In the genomic region with DNA sequence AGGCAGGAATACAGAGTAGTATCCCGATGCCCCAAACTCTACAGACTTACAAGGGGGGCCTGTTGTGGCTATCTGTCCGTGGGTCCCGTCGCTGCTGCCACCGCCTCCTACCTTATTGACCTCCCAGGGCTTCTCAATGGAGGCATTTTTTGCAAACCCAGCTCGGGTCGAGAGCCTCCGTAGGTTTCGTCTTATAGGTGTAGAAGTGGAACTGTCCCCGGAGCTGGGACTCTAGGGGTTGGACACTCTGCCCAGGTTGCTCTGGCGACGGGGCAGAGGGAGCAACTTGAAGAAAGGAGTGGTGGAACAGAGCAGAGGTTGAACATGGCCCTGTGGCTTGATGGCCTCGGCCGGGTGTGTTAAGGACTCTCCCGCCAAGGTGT, we compare ENCODE assay signal across 9 mouse cellular contexts. TPM values are rescaled to one million over a fixed set of nuclear protein-coding genes. Genes with fewer than 3 reads are reported as not detected.
A peak's percentile ranks its signal among the peaks of the same experiment; 100 is the strongest.
DNase-seq lines count a peak whose midpoint lies in the region; ATAC-seq and TF ChIP-seq lines count a peak whose summit lies in the region.
"Had no signal": no experiment of that assay in that cellular context is flagged by ENCODE, and none has a peak within 500 bp of the region (broad histone marks: within the 10 kb centered on the region; RNA-seq: fewer than 3 reads in every experiment).

No protein-coding gene starts in this region.

- 11% methylated on average over 15 of the region's 15 CpGs for WGBS in heart, embryonic 16.5 days
- WGBS in heart, adult 2 months: 19% methylated on average over 15 of the region's 15 CpGs
- 11% methylated on average over 15 of the region's 15 CpGs for WGBS in embryonic facial prominence, embryonic 14.5 days
- WGBS in intestine, embryonic 14.5 days: 11% methylated on average over 15 of the region's 15 CpGs
- 14% methylated on average over 15 of the region's 15 CpGs for WGBS in midbrain, postnatal 0 days

- no peak for TF ChIP-seq CTCF in heart, adult 2 months (IDR thresholded peaks at IDR 0.05)
- TF ChIP-seq CTCF in midbrain, postnatal 0 days (IDR thresholded peaks at IDR 0.05): no peak

- H3K27ac ChIP-seq in heart, embryonic 16.5 days (ENCODE audit: low read length): no peak overlapping the region
- no peak overlapping the region for H3K27ac ChIP-seq in heart, adult 2 months
- no peak overlapping the region; the same call in 1 of the 2 replicates for H3K27ac ChIP-seq in embryonic facial prominence, embryonic 14.5 days (replicated peaks; ENCODE audit: low read depth, low read length)
- H3K27ac ChIP-seq in intestine, embryonic 14.5 days (ENCODE audit: low read depth): no peak overlapping the region
- no peak overlapping the region for H3K27ac ChIP-seq in midbrain, postnatal 0 days (ENCODE audit: low read depth, low read length)

- peak overlapping the region; percentile 35; the same call in 1 of the 2 replicates for H3K9ac ChIP-seq in heart, embryonic 16.5 days (ENCODE audit: low read length)
- no peak overlapping the region for H3K9ac ChIP-seq in heart, adult 2 months (ENCODE audit: low read depth, low read length)
- peak overlapping the region; percentile 68 for H3K9ac ChIP-seq in embryonic facial prominence, embryonic 14.5 days (ENCODE audit: low read depth, low read length)
- no peak overlapping the region for H3K9ac ChIP-seq in intestine, embryonic 14.5 days (ENCODE audit: low read length)
- 0 out of 2 replicates have a peak overlapping the region, but pooled peaks have one; percentile 33 for H3K9ac ChIP-seq in midbrain, postnatal 0 days (replicated peaks; ENCODE audit: low read length, poor library complexity, severe bottlenecking)

- no peak for TF ChIP-seq EP300 in heart, adult 2 months (IDR thresholded peaks at IDR 0.05; ENCODE audit: insufficient read depth, low read depth, low read length)

- ATAC-seq in heart, embryonic 16.5 days (replicated peaks; ENCODE audit: extremely low read depth, insufficient read depth, low FRiP score): no peak
- no peak for ATAC-seq in embryonic facial prominence, embryonic 14.5 days (ENCODE audit: low read depth)
- no peak for ATAC-seq in intestine, embryonic 14.5 days (replicated peaks; ENCODE audit: low FRiP score, low TSS enrichment, low read depth)
- ATAC-seq in midbrain, postnatal 0 days (ENCODE audit: low FRiP score): no peak

- DNase-seq in heart, adult 2 months: no peak
- no peak for DNase-seq in embryonic facial prominence, embryonic 14.5 days (ENCODE audit: low spot score)
- DNase-seq in intestine, embryonic 14.5 days (ENCODE audit: low spot score): no peak
- no peak for DNase-seq in midbrain, postnatal 0 days (ENCODE audit: low spot score)
- DNase-seq in MN1 (ENCODE audit: low spot score): no peak
- DNase-seq in thymus, postnatal 14 days: no peak
- no peak for DNase-seq in spleen, adult 18-20 months

- H3K79me2 ChIP-seq in heart, adult 2 months (replicated peaks; ENCODE audit: control insufficient read depth, insufficient read depth, low read length): no peaks in the 10 kb centered on the region

- intact Hi-C loops in heart, adult 2 months (cut with DNase I): no loop called here

- peaks cover 23% of the 10 kb centered on the region for H3K4me1 ChIP-seq in heart, embryonic 16.5 days (ENCODE audit: control insufficient read depth, insufficient read depth, low read length)
- H3K4me1 ChIP-seq in heart, adult 2 months (ENCODE audit: control insufficient read depth, insufficient read depth, low read length): no peaks in the 10 kb centered on the region
- H3K4me1 ChIP-seq in embryonic facial prominence, embryonic 14.5 days (ENCODE audit: control insufficient read depth, insufficient read depth, low read length): peaks cover 30% of the 10 kb centered on the region
- peaks cover 22% of the 10 kb centered on the region for H3K4me1 ChIP-seq in intestine, embryonic 14.5 days (replicated peaks; ENCODE audit: control insufficient read depth, insufficient read depth, low read length)
- peaks cover 6% of the 10 kb centered on the region; the same call in 1 of the 2 replicates for H3K4me1 ChIP-seq in midbrain, postnatal 0 days (ENCODE audit: insufficient read depth, low read length)

- H3K4me3 ChIP-seq in heart, embryonic 16.5 days (ENCODE audit: low read length): peak overlapping the region; percentile 41
- H3K4me3 ChIP-seq in heart, adult 2 months: no peak overlapping the region
- peak overlapping the region; percentile 50 for H3K4me3 ChIP-seq in embryonic facial prominence, embryonic 14.5 days (ENCODE audit: low read depth, low read length)
- peak overlapping the region; percentile 37 for H3K4me3 ChIP-seq in intestine, embryonic 14.5 days (ENCODE audit: low read depth, low read length)
- peak overlapping the region; percentile 30 for H3K4me3 ChIP-seq in midbrain, postnatal 0 days (ENCODE audit: low read depth, low read length)

- peak overlapping the region; percentile 63 for H3K4me2 ChIP-seq in heart, embryonic 16.5 days (ENCODE audit: low read depth, low read length)
- peak overlapping the region; percentile 78 for H3K4me2 ChIP-seq in embryonic facial prominence, embryonic 14.5 days (ENCODE audit: low read depth, low read length)
- peak overlapping the region; percentile 69 for H3K4me2 ChIP-seq in intestine, embryonic 14.5 days (ENCODE audit: low read length)
- peak overlapping the region; percentile 49 for H3K4me2 ChIP-seq in midbrain, postnatal 0 days (ENCODE audit: low read depth, low read length, poor library complexity, severe bottlenecking)

- no peaks in the 10 kb centered on the region for H3K36me3 ChIP-seq in heart, embryonic 16.5 days (ENCODE audit: control insufficient read depth, insufficient read depth)
- no peaks in the 10 kb centered on the region for H3K36me3 ChIP-seq in heart, adult 2 months (ENCODE audit: control insufficient read depth, insufficient read depth, low read length)
- H3K36me3 ChIP-seq in embryonic facial prominence, embryonic 14.5 days (ENCODE audit: control insufficient read depth, insufficient read depth, low read length): 0 out of 2 replicates have a peak, but pooled peaks cover 2% of the 10 kb centered on the region
- no peaks in the 10 kb centered on the region; the same call in 1 of the 2 replicates for H3K36me3 ChIP-seq in intestine, embryonic 14.5 days (ENCODE audit: control insufficient read depth, insufficient read depth, low read length)
- H3K36me3 ChIP-seq in midbrain, postnatal 0 days (ENCODE audit: insufficient read depth, low read length): no peaks in the 10 kb centered on the region

- TF ChIP-seq POLR2A in heart, adult 2 months (IDR thresholded peaks at IDR 0.05; ENCODE audit: insufficient read depth, low read depth, low read length): no peak

- no peaks in the 10 kb centered on the region for H3K9me3 ChIP-seq in heart, embryonic 16.5 days (replicated peaks; ENCODE audit: control insufficient read depth, low read length)
- no peaks in the 10 kb centered on the region for H3K9me3 ChIP-seq in embryonic facial prominence, embryonic 14.5 days (ENCODE audit: control insufficient read depth, low read length)
- no peaks in the 10 kb centered on the region for H3K9me3 ChIP-seq in intestine, embryonic 14.5 days (ENCODE audit: control insufficient read depth, low read length)
- H3K9me3 ChIP-seq in midbrain, postnatal 0 days (ENCODE audit: low read length): no peaks in the 10 kb centered on the region

- peaks cover 22% of the 10 kb centered on the region for H3K27me3 ChIP-seq in heart, embryonic 16.5 days (ENCODE audit: control insufficient read depth, insufficient read depth, low read length)
- peaks cover 7% of the 10 kb centered on the region for H3K27me3 ChIP-seq in heart, adult 2 months (ENCODE audit: control insufficient read depth, insufficient read depth, low read length)
- peaks cover 6% of the 10 kb centered on the region for H3K27me3 ChIP-seq in embryonic facial prominence, embryonic 14.5 days (replicated peaks; ENCODE audit: control insufficient read depth, insufficient read depth, low read length)
- H3K27me3 ChIP-seq in intestine, embryonic 14.5 days (replicated peaks; ENCODE audit: control insufficient read depth, insufficient read depth, low read length): peaks cover 16% of the 10 kb centered on the region
- H3K27me3 ChIP-seq in midbrain, postnatal 0 days (ENCODE audit: insufficient read depth, low read length): no peaks in the 10 kb centered on the region

RNA-seq across cellular contexts. Expression of a gene that starts 0.8 kb away (rescaled TPM):
- 1.0 and 1.3 TPM in 2 replicates for polyA plus RNA-seq in heart, embryonic 16.5 days (2015; fragmentation: Nextera tagmentation; extraction: Ambion mirVana)
- total RNA-seq in heart, adult 2 months (2021): under 1 TPM; 0.13 to 0.39 TPM
- polyA plus RNA-seq in heart, adult 2 months (2012; rRNA removed): 0.78 and 0.85 TPM in 2 replicates
- polyA plus RNA-seq in embryonic facial prominence, embryonic 14.5 days (2014; fragmentation: Nextera tagmentation; extraction: Ambion mirVana): 19.3 and 29.0 TPM in 2 replicates
- 3.0 and 4.7 TPM in 2 replicates for polyA plus RNA-seq in intestine, embryonic 14.5 days (2014; fragmentation: Nextera tagmentation; extraction: Ambion mirVana)
- 6.1 and 10.6 TPM in 2 replicates for total RNA-seq in midbrain, postnatal 0 days (2014; rRNA removed)
- polyA plus RNA-seq in midbrain, postnatal 0 days (2015; fragmentation: Nextera tagmentation; extraction: Ambion mirVana): 7.2 and 8.6 TPM in 2 replicates
- total RNA-seq: gastrocnemius, adult 18-20 months had no signal

Comparison
In these comparisons a context has a peak if more than half of its experiments do, and no peak if none do; other contexts are left out.
1. H3K9ac ChIP-seq: peak in heart, embryonic 16.5 days (single experiment), embryonic facial prominence, embryonic 14.5 days (single experiment) and midbrain, postnatal 0 days (single experiment); none in heart, adult 2 months (single experiment) and intestine, embryonic 14.5 days (single experiment).
2. Peak in every context shown above with its lines, with median percentiles within 50 percentile points of each other: H3K4me2 ChIP-seq.